Mouse (Mus musculus): ENCODE data around the gene Ncs1. TPM values are rescaled to one million over a fixed set of nuclear protein-coding genes. Genes with fewer than 3 reads are reported as not detected.

Gene Ncs1
- polyA plus RNA-seq, 1 experiment: 6.4 TPM

GRCm38 (mm10) chr2:31245051-31245450 is 572 bp upstream of the Ncs1 start:
- DNase-seq (ENCODE audit: low spot score): no peak

GRCm38 (mm10) chr2:31246251-31246971 is 788 bp downstream of the Ncs1 start:
- DNase-seq (ENCODE audit: low spot score): no peak

- DNase-seq (ENCODE audit: low spot score): no peak
These were observed 3.2 kb downstream of the Ncs1 start for GRCm38 (mm10) chr2:31248856-31249255.

DNA sequence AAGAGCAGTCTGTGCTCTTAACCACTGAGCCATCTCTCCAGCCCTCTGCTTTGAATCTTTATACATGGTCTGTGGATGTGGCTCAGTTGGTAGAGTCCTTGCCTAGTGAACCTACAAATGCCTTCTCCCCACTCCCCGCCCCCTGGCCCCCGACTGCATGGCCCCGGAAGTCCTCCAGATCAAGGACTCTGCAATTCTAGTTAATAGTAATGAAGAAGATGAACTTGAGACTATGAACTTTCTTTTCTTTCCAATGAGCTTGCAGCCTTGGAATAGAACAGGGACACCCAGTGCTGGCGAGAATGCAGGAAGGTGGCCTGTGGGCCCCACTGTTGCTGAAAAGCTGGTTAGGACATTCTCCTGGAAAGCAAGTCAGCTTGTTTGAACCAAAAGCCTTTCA is 6.5 kb downstream of the Ncs1 start:
- no peak for DNase-seq (ENCODE audit: low spot score)

- no peak for DNase-seq (ENCODE audit: low spot score)
These were observed 7.8 kb downstream of the Ncs1 start for GRCm38 (mm10) chr2:31253463-31253862.

- DNase-seq (ENCODE audit: low spot score): no peak
These were observed 9.2 kb downstream of the Ncs1 start for GRCm38 (mm10) chr2:31254806-31255205.

DNA sequence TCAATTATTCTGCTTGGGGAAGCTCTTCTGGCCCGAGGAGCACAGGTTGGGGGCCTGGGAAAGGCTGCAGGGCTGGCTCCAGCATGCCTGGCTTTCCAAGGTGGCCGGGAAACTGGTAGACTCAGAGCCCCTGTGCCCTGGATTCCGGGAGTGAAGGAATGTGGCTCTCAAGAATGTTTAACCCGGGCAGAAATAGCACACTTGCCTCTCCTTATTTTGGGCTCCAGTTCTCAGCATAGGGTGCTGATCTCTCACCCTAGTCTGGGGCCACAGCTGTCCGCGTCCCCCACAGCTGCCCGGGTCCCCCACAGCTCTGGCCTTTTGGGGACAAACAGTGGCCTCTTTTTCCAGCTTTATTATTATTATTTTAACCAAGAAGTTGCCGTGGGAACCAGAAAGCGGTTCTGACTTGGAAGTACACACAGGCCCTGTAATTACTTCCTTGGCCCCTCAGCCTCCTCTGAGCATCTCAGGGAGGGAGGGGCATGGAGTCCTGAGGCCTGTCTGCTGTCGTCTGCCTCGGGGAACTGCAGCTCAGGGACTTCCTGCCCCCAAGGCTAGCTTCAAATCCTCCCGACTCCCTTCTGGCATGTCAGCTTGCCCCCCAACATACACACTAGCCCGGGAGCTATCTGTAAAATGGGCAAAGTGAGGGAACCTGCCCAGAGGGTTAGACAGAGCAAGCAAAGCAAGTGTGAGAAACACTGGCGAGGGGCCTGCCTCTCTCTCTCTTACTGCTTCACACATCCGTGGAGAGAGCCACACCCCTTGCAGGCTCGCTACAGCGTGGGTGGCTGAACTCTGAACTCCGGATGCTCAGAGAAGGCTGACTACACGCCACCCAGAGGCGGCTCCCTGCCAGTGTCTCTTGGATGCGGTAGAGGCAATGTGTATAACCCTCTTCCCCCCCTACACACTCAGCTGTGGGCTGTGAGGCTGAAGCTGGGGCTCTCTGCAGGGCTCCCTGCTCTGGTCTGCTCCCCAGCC is 10.6 kb downstream of the Ncs1 start:
- DNase-seq (ENCODE audit: low spot score): no peak

DNA sequence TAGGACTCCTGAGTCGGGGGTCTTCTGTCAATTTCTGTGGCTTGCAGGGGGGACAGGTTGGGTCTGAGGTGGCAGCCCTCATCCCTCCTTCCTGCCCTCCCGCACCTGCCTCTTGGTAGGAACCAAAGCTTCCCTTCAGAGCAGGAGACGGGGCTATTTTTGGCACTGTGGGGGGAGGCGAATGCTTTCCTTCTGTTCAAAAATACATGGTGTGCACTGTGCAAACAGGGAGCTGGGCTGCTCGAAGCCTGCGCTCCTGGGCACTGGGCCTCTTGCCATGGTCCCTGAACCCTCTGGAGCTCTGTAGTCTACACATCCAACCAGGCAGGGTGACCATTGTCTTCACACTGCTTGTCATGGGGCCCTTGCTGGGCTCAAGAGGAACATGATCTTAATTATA is 11.5 kb downstream of the Ncs1 start:
- no peak for DNase-seq (ENCODE audit: low spot score)

- DNase-seq (ENCODE audit: low spot score): peak; percentile 49
These were observed 13.2 kb downstream of the Ncs1 start for GRCm38 (mm10) chr2:31258609-31259366.

DNA sequence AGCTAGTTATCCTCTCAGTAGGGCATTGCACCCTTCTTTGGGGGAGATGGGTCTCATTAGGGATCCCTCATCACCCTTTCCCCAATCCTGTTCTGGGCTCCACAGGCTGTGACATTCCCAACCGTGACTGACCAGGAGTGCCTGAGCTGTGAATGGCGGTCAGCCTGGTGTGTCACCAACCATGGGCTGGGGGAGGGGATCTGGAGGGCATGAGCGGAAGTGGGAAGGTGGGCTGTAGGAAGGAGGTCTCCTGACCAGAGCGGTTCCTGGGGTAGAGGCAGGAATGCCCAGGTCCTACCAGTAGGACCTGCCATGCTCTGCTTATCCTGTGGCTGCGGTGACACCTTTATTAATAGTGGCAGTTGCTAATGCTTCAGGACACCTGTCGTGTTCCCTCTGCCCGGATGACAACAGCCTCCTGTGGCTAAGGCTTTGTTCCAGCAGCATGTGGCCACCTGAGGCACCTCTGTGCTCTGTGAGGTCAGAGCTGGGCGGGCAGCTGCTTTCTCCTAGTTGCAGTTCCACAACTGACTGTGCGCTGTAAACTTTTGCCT is 13.8 kb downstream of the Ncs1 start:
- no peak for DNase-seq (ENCODE audit: low spot score)

GRCm38 (mm10) chr2:31260549-31260948 is 14.9 kb downstream of the Ncs1 start:
- DNase-seq (ENCODE audit: low spot score): no peak

GRCm38 (mm10) chr2:31263039-31263461 is 17.4 kb downstream of the Ncs1 start:
- no peak for DNase-seq (ENCODE audit: low spot score)

GRCm38 (mm10) chr2:31263746-31264378 is 18.2 kb downstream of the Ncs1 start:
- peak; percentile 69 for DNase-seq (ENCODE audit: low spot score)

- no peak for DNase-seq (ENCODE audit: low spot score)
These were observed 21.8 kb downstream of the Ncs1 start for GRCm38 (mm10) chr2:31267447-31267846.

- no peak for DNase-seq (ENCODE audit: low spot score)
These were observed 23.0 kb downstream of the Ncs1 start for GRCm38 (mm10) chr2:31268631-31269030.

GRCm38 (mm10) chr2:31269188-31269587 is 23.6 kb downstream of the Ncs1 start:
- no peak for DNase-seq (ENCODE audit: low spot score)

GRCm38 (mm10) chr2:31269847-31270246 is 24.2 kb downstream of the Ncs1 start:
- DNase-seq (ENCODE audit: low spot score): no peak

DNA sequence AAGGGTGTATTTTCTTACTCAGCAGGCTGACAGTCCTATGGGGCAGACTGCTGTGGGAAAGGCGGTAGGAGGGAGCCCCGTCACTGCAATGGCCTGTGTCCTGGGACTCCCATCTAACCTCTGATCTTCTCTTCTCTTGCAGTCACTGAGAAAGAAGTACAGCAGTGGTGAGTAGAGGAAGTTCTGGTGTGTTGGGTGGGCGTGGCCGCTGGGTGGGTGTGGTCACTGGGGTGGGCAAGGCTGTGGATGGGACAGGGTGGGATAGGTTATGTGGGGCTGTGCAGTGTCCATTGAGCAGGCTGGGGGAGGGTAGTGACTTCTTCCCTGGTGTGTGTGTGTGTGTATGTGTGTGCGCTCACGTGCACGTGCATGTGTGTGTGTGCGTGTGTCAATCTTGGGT is 24.8 kb downstream of the Ncs1 start:
- no peak for DNase-seq (ENCODE audit: low spot score)

DNA sequence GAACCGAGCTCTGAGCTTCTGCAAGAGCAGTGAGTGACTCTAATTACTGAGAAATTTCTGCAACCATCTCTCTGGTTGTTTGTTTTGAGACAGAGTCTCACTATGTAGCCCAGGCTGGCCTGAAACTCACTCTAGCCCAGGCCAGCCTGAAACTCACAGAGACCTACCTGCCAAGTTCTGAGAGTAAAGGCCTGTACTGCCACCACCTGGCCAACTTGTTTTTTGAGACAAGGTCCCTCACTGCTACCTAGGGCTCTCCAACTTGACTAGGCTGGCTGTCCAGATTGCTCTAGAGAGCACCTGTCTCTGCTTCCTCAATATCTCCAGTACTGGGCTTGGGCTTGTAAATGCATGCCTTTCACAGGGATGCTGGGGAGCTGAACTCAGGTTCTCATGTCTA is 25.4 kb downstream of the Ncs1 start:
- no peak for DNase-seq (ENCODE audit: low spot score)

DNA sequence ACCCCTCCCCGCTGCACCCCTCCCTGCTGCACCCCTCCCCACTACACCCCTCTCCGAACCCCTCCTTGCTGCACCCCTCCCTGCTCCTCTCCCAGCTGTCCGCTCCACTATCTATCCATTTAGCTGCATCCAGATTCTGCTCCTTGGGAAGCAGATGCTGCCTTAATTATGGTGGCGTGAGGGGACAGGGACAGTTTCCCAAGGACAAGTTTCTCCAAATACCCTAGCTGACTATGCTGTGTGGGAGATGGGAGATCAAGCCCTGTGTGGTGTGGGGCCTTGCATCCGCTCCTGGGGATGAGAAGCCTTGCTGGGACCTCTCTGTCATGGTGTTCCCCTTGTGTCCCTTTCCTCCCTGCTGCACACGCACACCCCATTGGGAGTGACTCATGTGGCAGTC is 29.4 kb downstream of the Ncs1 start:
- DNase-seq (ENCODE audit: low spot score): no peak

GRCm38 (mm10) chr2:31277810-31278209 is 32.2 kb downstream of the Ncs1 start:
- DNase-seq (ENCODE audit: low spot score): no peak
